Mouse (Mus musculus) limb, embryonic 15.5 days (tissue): ENCODE data around the gene Bex3. TPM values are rescaled to one million over a fixed set of nuclear protein-coding genes. Genes with fewer than 3 reads are reported as not detected.
"Not testable (repeated sequence)": the region's sequence is repeated elsewhere in the genome, so short reads cannot be mapped to it uniquely, and the experiment has no call there.

Experiments
- ATAC-seq: fragments of 200-750 bp; cut with Nextera tagmentation; 2 replicates; pipeline ENCODE4 v1.8.0; 2017; ENCODE audit warnings: low read depth, moderate TSS enrichment; ENCODE audit not compliant: insufficient number of reproducible peaks, low FRiP score, low TSS enrichment
- H3K27ac ChIP-seq: fragments of 300-500 bp; sonication (generic); 2 replicates; pipeline ENCODE4 v1.5.1; 2015; ENCODE audit warnings: moderate library complexity, mild to moderate bottlenecking, inconsistent platforms
- H3K27me3 ChIP-seq: fragments of 300-500 bp; sonication (generic); 2 replicates; pipeline ENCODE4 v1.6.1; 2015; ENCODE audit warnings: inconsistent platforms
- H3K36me3 ChIP-seq: fragments of 300-500 bp; sonication (generic); 2 replicates; pipeline ENCODE4 v1.6.1; 2015; ENCODE audit warnings: inconsistent platforms
- H3K4me1 ChIP-seq: fragments of 300-500 bp; sonication (generic); 2 replicates; pipeline ENCODE4 v1.6.1; 2015; ENCODE audit warnings: inconsistent platforms
- H3K4me2 ChIP-seq: fragments of 300-500 bp; sonication (generic); 2 replicates; pipeline ENCODE4 v1.6.1; 2015; ENCODE audit warnings: mild to moderate bottlenecking, inconsistent platforms
- H3K4me3 ChIP-seq: fragments of 300-500 bp; sonication (generic); 2 replicates; pipeline ENCODE4 v1.5.1; 2015; ENCODE audit warnings: mild to moderate bottlenecking, inconsistent platforms
- H3K9ac ChIP-seq: fragments of 300-500 bp; sonication (generic); 2 replicates; pipeline ENCODE4 v1.6.1; 2015; ENCODE audit warnings: inconsistent platforms
- H3K9me3 ChIP-seq: fragments of 300-500 bp; sonication (generic); 2 replicates; pipeline ENCODE4 v1.6.1; 2016; ENCODE audit warnings: inconsistent platforms
- WGBS: fragments of 180-500 bp; shearing (Covaris S2); methylation state at CpG from one replicate; pipeline ENCODE4 v1.1.7; 2015; 5-methylcytosine and 5-hydroxymethylcytosine counted together
- polyA plus RNA-seq: library from polyadenylated mRNA; unstranded; fragments of >200 nt; fragmentation: Nextera tagmentation; extraction: Ambion mirVana; gene quantifications from 2 replicates; pipeline ENCODE4 v1.2.1, GENCODE M21; 2015

Gene Bex3
- polyA plus RNA-seq, 1 experiment from 2014 or later = 365 TPM

DNA sequence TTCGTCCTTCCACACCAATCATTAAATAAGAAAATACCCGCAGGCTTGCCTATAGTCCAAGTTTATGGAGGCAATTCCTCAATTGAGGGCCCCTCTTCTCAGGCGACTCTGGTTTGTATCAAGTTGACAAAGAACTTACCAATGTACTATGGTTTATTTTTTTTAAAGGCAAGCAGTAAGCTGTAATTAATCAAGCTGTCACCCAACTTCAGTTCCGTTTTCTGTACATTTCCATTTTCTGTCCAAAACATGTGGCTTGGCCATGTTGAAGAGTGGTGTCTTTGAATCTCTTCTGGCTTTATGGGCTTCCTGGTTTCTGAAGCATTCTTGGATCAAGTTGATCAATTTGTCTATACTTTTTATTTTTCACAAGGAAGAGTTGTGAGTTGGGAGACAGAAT lies 1.9 kb upstream of the Bex3 start:
- no peaks in the 10 kb centered on the region for H3K4me1 ChIP-seq
- no peaks in the 10 kb centered on the region for H3K36me3 ChIP-seq
- H3K27ac ChIP-seq = no peak overlapping the region
- no peaks in the 10 kb centered on the region; the same call in 1 of the 2 replicates for H3K27me3 ChIP-seq
- ATAC-seq = no peak
- H3K4me2 ChIP-seq = no peak overlapping the region
- no peak overlapping the region for H3K9ac ChIP-seq
- 48% methylated on average over 4 of the region's 4 CpGs for WGBS
- no peaks in the 10 kb centered on the region for H3K9me3 ChIP-seq
- no peak overlapping the region for H3K4me3 ChIP-seq

DNA sequence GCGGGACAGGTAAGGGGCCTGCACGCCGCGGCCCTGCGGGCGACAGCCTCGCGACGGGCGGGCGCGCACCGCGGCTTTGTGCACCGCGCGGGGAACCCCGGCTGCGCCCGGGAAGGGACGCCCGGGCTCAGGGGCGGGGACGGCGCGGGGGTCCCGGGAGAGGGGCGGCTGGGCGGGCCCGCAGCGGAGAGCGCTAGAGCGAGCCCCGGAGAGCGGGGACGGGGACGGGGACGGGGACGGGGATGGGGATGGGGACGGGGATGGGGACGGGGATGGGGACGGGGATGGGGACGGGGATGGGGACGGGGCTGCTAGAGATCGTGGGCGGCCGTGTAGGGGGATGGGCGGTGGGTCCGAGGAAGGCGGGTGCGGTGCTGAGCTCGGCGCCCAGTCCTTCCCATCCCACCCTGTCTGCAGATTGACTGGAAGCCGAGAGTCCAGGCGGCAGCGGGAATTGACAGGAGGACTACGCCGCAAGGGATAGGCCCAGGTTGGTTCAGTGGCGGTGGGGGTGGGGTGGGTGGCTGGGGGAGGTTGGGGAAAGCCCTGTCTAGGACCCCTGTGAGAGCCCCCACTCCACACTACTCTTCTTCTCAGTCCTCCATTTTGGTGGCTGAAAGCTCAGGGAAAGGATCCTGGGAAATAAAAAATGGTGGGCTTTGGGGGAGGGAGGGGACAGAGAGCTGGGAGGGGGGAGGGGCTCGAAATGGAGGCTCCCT lies 499 bp downstream of the Bex3 start:
- WGBS = 4% methylated on average over 7 of the region's 60 CpGs
- Histone ChIP-seq H3K4me3 (peak overlapping the region; percentile 45), H3K4me2 (peak overlapping the region; percentile 31; the same call in 1 of the 2 replicates), H3K9ac (0 out of 2 replicates have a peak overlapping the region, but pooled peaks have one; percentile 23), H3K27ac (peak overlapping the region; percentile 57; the same call in 1 of the 2 replicates)
- ATAC-seq = peak; percentile 48
- not testable (repeated sequence) for H3K9me3 ChIP-seq, H3K36me3 ChIP-seq, H3K4me1 ChIP-seq, H3K27me3 ChIP-seq

DNA sequence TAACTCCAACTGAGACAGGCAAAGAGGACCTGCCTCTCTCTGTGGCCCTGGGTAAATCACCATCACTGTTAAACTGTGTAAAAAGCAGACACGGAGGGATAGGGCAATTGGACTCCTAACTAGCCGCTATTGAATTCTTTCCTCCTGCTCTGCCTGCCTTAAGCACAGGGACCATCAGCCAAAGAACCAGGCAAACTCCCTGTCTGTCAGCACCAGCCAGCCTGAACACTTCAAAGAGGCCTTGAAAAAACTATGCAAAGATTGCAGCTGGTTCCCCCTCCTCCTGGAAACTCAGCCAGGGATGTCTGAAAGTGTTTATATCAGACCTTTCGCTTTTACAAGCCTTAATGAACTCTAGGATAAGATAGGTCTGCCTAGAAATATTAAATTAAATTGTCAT lies 4.5 kb downstream of the Bex3 start:
- no peaks in the 10 kb centered on the region for H3K4me1 ChIP-seq
- H3K9me3 ChIP-seq = no peaks in the 10 kb centered on the region
- H3K4me3 ChIP-seq = no peak overlapping the region
- H3K4me2 ChIP-seq = no peak overlapping the region
- no peak overlapping the region for H3K27ac ChIP-seq
- no peak overlapping the region for H3K9ac ChIP-seq
- 23% methylated on average over 3 of the region's 3 CpGs for WGBS
- peaks cover 5% of the 10 kb centered on the region; the same call in 1 of the 2 replicates for H3K27me3 ChIP-seq
- no peak for ATAC-seq
- no peaks in the 10 kb centered on the region for H3K36me3 ChIP-seq

DNA sequence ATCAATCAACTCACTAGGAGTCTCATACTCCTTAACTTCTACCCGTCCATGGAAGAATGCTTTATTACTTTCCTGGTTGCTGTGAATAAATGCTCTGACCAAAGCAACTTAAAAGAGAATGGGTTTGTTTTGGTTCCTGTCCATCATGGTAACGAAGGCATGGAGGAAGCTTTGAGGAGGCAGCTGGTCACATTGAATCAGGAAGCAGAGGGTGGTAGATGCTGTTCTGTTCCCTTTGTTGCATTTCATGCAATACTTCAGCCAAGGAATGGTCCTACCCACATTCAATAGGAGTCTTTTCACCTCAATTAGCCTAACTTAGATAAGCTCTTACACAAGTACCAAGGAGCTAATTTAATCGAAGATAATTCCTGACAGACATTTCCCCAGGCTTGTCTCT lies 5.3 kb downstream of the Bex3 start:
- Histone ChIP-seq H3K27ac (no peak overlapping the region), H3K4me1 (no peaks in the 10 kb centered on the region), H3K27me3 (peaks cover 5% of the 10 kb centered on the region; the same call in 1 of the 2 replicates), H3K36me3 (no peaks in the 10 kb centered on the region), H3K4me3 (no peak overlapping the region), H3K9ac (no peak overlapping the region), H3K4me2 (no peak overlapping the region), H3K9me3 (no peaks in the 10 kb centered on the region)
- ATAC-seq = no peak
- WGBS = 58% methylated on average over 3 of the region's 3 CpGs

DNA sequence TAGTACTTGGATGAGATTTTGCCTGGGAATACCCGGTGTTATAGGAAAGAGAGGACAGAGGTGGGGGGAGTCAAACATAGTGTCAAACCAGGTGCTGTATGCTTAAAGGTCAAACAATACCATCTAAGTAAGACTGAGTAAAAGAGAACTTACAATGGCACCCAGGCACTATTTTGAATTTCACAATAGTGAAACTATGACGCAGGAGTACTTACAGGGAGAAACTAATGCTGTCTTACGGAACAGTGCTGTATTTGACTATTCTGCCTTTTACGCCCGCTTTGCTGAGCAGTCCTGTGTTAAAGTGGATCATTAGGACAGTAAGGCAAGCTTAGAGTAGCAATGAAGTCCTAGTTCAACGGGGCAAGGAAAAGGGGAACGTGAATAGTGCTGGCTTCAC lies 7.5 kb downstream of the Bex3 start:
- ATAC-seq = no peak
- Histone ChIP-seq H3K4me2 (no peak overlapping the region), H3K27ac (no peak overlapping the region), H3K4me3 (no peak overlapping the region), H3K9ac (no peak overlapping the region), H3K36me3 (no peaks in the 10 kb centered on the region), H3K27me3 (peaks cover 5% of the 10 kb centered on the region; the same call in 1 of the 2 replicates), H3K4me1 (no peaks in the 10 kb centered on the region), H3K9me3 (no peaks in the 10 kb centered on the region)
- 79% methylated on average over 7 of the region's 7 CpGs for WGBS

DNA sequence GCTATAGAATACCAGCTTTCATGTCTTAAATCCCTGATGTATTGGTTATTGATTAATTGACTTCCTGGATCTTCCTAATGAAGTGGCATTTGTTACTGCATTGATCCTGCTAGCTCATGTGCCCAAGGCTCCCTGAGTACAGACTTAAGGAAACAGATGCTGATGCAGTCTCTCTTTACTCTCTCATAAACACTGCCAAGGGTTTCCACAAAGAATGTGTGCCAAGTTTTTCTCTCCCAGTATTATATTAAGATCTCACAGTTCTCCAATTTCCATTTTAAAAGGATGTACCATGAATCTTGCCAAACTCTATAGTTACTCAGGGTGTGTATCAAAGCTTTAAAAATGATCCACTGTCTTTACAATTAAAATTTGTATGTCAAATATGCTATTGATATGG lies 8.3 kb downstream of the Bex3 start:
- no peak overlapping the region for H3K4me2 ChIP-seq
- H3K4me1 ChIP-seq = no peaks in the 10 kb centered on the region
- H3K9ac ChIP-seq = no peak overlapping the region
- no peak for ATAC-seq
- H3K27ac ChIP-seq = no peak overlapping the region
- H3K4me3 ChIP-seq = no peak overlapping the region
- peaks cover 5% of the 10 kb centered on the region; the same call in 1 of the 2 replicates for H3K27me3 ChIP-seq
- H3K9me3 ChIP-seq = no peaks in the 10 kb centered on the region
- no peaks in the 10 kb centered on the region for H3K36me3 ChIP-seq

DNA sequence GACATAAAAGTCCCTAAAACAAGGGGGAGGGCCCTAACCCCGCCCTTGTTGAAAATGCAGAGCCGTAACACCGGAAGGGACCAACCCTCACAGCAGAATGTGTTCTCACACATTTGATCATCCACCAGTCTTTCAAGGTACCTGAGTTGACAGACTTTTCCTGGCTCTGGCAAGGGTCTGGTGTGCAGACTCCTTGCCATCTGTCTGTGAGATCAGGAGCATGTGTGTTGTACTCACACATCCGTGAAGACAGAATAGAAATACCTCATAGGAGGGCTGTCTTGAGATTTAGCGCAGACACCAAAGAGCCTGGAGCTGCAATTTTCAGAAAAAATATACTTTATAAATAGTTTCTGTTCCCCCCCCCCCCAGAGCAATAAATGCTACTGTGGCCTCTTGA lies 9.4 kb downstream of the Bex3 start:
- ATAC-seq = no peak
- H3K27me3 ChIP-seq = peaks cover 5% of the 10 kb centered on the region; the same call in 1 of the 2 replicates
- H3K4me3 ChIP-seq = no peak overlapping the region
- H3K36me3 ChIP-seq = no peaks in the 10 kb centered on the region
- no peak overlapping the region for H3K9ac ChIP-seq
- H3K27ac ChIP-seq = no peak overlapping the region
- H3K9me3 ChIP-seq = no peaks in the 10 kb centered on the region
- WGBS = 68% methylated on average over 5 of the region's 5 CpGs
- no peaks in the 10 kb centered on the region for H3K4me1 ChIP-seq
- no peak overlapping the region for H3K4me2 ChIP-seq

DNA sequence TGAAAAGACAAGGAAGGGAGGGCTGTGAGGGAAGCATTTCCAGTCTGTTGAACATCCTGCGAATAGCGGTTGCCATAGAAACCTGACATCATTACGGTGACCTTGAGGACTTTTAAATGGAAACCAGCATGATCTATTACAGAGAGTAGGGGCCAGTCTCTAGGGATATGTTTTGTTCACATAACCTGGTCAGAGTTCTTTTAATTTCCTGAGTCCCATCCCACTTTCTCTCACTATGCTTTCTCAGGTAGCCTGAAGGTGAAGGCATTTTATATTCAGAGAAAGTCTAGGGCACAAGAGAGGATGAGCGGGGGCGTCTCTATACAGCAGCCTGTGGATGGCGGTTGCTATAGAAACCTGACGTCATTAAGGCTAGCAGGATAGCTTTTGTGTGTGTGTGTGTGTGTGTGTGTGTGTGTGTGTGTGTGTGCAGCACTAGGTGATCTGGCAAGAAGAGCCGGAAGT lies 20.8 kb downstream of the Bex3 start:
- H3K27me3 ChIP-seq = no peaks in the 10 kb centered on the region
- ATAC-seq = no peak
- H3K4me2 ChIP-seq = no peak overlapping the region
- no peaks in the 10 kb centered on the region for H3K9me3 ChIP-seq
- H3K27ac ChIP-seq = no peak overlapping the region
- no peak overlapping the region for H3K4me3 ChIP-seq
- no peaks in the 10 kb centered on the region for H3K36me3 ChIP-seq
- 35% methylated on average over 8 of the region's 8 CpGs for WGBS
- H3K9ac ChIP-seq = no peak overlapping the region
- H3K4me1 ChIP-seq = no peaks in the 10 kb centered on the region

DNA sequence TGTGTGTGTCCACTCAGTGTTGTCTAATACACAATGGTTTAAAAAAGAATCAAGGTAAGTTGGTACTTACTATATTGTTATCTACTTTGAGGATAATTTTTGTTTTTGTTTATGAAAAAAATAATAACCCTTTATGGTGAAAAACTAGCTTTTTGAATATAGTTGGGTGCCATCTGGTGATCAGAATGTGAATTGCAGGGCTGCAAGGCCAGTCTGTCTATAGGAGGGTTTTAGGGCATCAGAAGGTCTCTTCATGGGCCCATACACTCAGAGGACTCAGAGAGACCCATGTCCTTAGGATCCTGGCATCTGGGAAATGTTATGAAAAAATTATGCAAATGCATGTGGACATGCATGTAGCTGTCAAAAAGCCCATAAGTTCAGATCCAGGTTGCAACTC lies 34.2 kb downstream of the Bex3 start:
- no peaks in the 10 kb centered on the region for H3K4me1 ChIP-seq
- no peak for ATAC-seq
- no peaks in the 10 kb centered on the region for H3K27me3 ChIP-seq

DNA sequence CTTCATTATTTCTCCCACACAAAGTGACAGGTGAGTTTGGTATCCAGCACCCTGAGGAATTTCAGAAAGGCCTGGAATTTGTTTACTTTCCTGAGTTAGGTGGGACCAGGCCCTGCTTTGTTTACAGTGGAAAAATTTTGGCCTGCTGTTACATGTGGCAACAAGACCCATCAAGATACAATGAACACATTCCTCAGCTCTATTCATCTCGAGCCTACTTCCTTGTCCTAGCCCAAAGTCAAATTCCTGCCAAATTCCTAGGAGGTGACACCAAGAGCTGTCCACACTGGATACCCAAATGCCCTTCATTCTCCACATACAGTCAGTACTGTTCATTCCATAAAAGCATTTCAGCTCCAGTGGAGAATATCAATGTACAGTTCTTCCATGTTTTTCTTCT lies 36.1 kb downstream of the Bex3 start:
- Histone ChIP-seq H3K4me3 (no peak overlapping the region), H3K9me3 (no peaks in the 10 kb centered on the region), H3K4me2 (no peak overlapping the region), H3K27me3 (no peaks in the 10 kb centered on the region), H3K4me1 (no peaks in the 10 kb centered on the region), H3K27ac (no peak overlapping the region), H3K9ac (no peak overlapping the region), H3K36me3 (no peaks in the 10 kb centered on the region)
- no peak for ATAC-seq
- WGBS = 35% methylated on average over 1 of the region's 1 CpGs

More for the DNA sequence above, 34.2 kb downstream of the Bex3 start:
- H3K36me3 ChIP-seq = no peaks in the 10 kb centered on the region
- no peak overlapping the region for H3K4me2 ChIP-seq
- no peak overlapping the region for H3K27ac ChIP-seq
- H3K9me3 ChIP-seq = no peaks in the 10 kb centered on the region
- H3K9ac ChIP-seq = no peak overlapping the region
- no peak overlapping the region for H3K4me3 ChIP-seq

DNA sequence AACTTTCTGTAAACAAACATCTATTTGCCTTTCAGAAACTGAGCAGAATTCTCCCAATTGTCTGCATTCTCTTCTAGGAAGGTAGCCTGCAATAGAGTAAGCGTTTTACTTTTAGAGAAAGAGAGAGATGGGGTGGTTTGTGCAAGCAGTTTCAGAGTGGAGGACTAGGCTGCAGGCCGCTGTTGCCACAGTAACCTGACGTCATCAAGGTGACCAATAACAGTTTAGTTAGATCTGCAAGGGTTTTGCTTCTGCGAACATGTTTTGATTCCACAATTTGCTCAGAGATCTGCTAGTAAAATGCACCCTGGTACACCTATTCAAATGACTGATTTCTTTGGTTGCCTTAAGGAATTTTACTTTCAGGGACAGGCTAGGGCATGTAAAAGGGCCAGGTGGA lies 43.2 kb downstream of the Bex3 start:
- Histone ChIP-seq H3K9ac (no peak overlapping the region), H3K27ac (no peak overlapping the region), H3K27me3 (no peaks in the 10 kb centered on the region), H3K4me3 (no peak overlapping the region), H3K4me1 (no peaks in the 10 kb centered on the region), H3K4me2 (no peak overlapping the region), H3K9me3 (no peaks in the 10 kb centered on the region), H3K36me3 (no peaks in the 10 kb centered on the region)
- WGBS = 34% methylated on average over 4 of the region's 4 CpGs
- no peak for ATAC-seq

DNA sequence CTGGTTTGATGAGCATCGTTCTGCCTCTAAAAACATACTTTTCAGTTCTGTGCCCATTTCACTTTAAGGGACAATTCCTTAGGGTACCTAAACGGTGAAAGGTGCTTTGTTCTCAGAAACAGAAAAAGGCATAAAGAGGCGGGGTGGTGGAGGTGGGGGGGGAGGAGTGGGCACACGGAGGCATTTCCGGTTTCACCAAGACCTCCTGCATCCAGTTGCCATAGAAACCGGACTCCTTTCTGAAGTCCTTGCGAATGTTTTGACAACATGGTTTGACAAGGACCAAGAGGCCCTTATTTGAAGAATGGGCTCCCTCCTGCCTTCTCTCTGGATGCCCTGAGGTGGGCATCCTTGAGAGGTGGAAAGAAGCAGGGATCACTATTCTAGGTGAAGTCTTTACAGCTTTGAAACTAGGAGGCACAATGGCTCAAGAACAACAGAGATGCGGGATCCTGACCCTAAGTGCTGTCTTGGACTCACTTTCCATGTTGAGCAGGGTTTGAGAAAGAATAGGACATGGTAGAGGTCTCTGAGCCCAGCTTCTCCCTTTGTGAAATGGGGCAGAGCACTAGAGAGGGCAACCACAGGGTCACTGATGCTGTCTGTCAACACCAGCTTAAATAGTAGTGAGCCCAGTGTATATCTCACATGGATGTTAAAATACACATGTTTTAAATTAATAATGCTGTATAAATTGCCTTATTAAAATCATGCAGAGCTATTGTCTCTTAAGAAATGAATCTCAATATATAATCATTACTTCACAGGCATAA lies 43.9 kb downstream of the Bex3 start:
- H3K4me3 ChIP-seq = no peak overlapping the region
- no peaks in the 10 kb centered on the region for H3K9me3 ChIP-seq
- H3K4me2 ChIP-seq = no peak overlapping the region
- no peak for ATAC-seq
- H3K9ac ChIP-seq = no peak overlapping the region
- 28% methylated on average over 8 of the region's 8 CpGs for WGBS
- H3K27me3 ChIP-seq = no peaks in the 10 kb centered on the region
- no peaks in the 10 kb centered on the region for H3K4me1 ChIP-seq
- H3K36me3 ChIP-seq = no peaks in the 10 kb centered on the region
- no peak overlapping the region for H3K27ac ChIP-seq
